Mouse (Mus musculus) midbrain, embryonic 10.5 days (tissue): ENCODE measurements around the gene Pcmt1. TPM values are rescaled to one million over a fixed set of nuclear protein-coding genes. Genes with fewer than 3 reads are reported as not detected.

Experiments used
- DNase-seq: peaks from one replicate; pipeline ENCODE4 v3.0.0-alpha.2; 2017; ENCODE audit warnings: low spot score
- H3K27ac ChIP-seq: fragments of 300-500 bp; sonication (generic); replicated peaks from 2 replicates; pipeline ENCODE4 v1.5.1; 2016; ENCODE audit warnings: mild to moderate bottlenecking
- H3K27me3 ChIP-seq: fragments of 300-500 bp; sonication (generic); 2 replicates; pipeline ENCODE4 v1.6.1; 2016; ENCODE audit warnings: low read depth, mild to moderate bottlenecking; ENCODE audit not compliant: poor library complexity, severe bottlenecking
- H3K36me3 ChIP-seq: fragments of 300-500 bp; sonication (generic); 2 replicates; pipeline ENCODE4 v1.6.1; 2016; ENCODE audit warnings: mild to moderate bottlenecking, moderate library complexity
- H3K4me1 ChIP-seq: fragments of 300-500 bp; sonication (generic); 2 replicates; pipeline ENCODE4 v1.6.1; 2016
- H3K4me3 ChIP-seq: fragments of 300-500 bp; sonication (generic); 2 replicates; pipeline ENCODE4 v1.5.1; 2016; ENCODE audit warnings: mild to moderate bottlenecking, moderate library complexity
- H3K9me3 ChIP-seq: fragments of 300-500 bp; sonication (generic); replicated peaks from 2 replicates; pipeline ENCODE4 v1.6.1; 2016; ENCODE audit warnings: mild to moderate bottlenecking
- WGBS: fragments of 180-500 bp; shearing (Covaris S2); methylation state at CpG from one replicate; pipeline ENCODE4 v1.1.7; 2016; 5-methylcytosine and 5-hydroxymethylcytosine counted together
- polyA plus RNA-seq: library from polyadenylated mRNA; unstranded; fragments of >200 nt; fragmentation: Nextera tagmentation; extraction: Ambion mirVana; gene quantifications from 2 replicates; pipeline ENCODE4 v1.2.1, GENCODE M21; 2016

Pcmt1 gene
- polyA plus RNA-seq, 1 experiment from 2014 or later: 137 TPM

DNA sequence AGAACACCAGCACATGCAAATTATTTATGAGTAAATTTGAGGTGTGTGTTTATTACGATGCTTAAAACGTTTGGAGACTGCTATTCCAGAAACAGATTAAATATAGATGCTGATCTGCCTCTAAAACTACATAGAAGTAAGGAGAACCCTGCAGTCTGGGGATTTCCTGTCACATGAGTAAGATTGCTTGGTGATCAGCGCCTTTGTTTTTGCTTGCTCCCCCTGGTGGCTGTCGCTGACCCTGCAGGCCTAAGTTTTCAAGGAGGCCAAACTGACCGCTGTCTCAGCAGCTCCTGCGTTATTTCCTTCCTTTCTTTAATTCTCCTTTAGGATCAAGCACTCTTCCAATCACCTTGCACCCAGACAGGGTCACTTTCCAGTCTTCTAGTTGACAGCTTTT is 80.3 kb downstream of the Pcmt1 start:
- 14% methylated on average over 6 of the region's 6 CpGs for WGBS
- Histone ChIP-seq H3K4me1 (no peaks in the 10 kb centered on the region), H3K36me3 (no peaks in the 10 kb centered on the region), H3K27ac (no peak overlapping the region), H3K9me3 (no peaks in the 10 kb centered on the region), H3K27me3 (no peaks in the 10 kb centered on the region), H3K4me3 (no peak overlapping the region)
- DNase-seq: peak; percentile 73

DNA sequence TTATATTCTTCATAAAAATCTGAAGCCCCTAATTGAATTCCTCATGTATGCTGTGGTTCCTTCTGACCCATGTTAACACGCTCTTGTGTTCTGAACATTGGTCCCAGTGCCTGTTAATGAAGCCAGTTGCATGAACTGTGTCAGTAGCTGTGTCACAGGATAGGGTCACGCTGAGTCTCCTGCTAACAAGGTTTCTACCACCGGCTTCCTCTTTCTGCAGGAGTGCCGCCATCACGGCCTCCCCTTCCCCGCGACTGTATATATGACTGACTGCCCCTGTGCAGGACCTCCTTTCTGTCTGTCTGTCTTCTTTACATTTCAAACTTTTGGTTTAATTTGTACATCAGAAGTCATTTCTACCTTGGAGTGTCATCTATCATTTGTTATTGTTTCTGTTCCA is 82.8 kb downstream of the Pcmt1 start:
- no peak overlapping the region for H3K27ac ChIP-seq
- H3K27me3 ChIP-seq: no peaks in the 10 kb centered on the region
- no peaks in the 10 kb centered on the region for H3K4me1 ChIP-seq
- H3K4me3 ChIP-seq: no peak overlapping the region
- DNase-seq: no peak
- H3K36me3 ChIP-seq: no peaks in the 10 kb centered on the region
- H3K9me3 ChIP-seq: no peaks in the 10 kb centered on the region
- WGBS: 94% methylated on average over 7 of the region's 7 CpGs

DNA sequence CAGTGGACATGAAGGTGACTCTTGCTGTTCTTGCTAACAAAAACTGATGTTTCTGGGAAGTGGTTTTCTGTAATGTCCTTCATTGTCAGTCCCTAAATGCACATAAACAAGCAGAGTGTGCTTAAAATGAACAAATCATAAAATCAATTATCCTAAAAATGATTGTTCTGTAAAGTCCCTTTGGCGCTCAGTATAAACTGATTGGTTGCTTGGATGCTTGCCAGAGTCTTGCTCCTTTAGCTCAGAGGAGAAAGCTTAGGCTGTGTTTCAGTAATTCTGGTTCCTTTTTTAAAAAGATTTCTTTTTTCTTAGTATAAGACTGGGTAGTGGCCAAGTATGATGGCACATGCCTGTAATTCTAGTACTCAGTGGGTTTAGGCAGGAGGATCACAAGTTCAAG is 84.7 kb downstream of the Pcmt1 start:
- Histone ChIP-seq H3K36me3 (no peaks in the 10 kb centered on the region), H3K27me3 (peaks cover 7% of the 10 kb centered on the region), H3K4me3 (no peak overlapping the region), H3K4me1 (peaks cover 8% of the 10 kb centered on the region), H3K27ac (no peak overlapping the region), H3K9me3 (no peaks in the 10 kb centered on the region)
- 97% methylated on average over 1 of the region's 1 CpGs for WGBS
- DNase-seq: no peak

DNA sequence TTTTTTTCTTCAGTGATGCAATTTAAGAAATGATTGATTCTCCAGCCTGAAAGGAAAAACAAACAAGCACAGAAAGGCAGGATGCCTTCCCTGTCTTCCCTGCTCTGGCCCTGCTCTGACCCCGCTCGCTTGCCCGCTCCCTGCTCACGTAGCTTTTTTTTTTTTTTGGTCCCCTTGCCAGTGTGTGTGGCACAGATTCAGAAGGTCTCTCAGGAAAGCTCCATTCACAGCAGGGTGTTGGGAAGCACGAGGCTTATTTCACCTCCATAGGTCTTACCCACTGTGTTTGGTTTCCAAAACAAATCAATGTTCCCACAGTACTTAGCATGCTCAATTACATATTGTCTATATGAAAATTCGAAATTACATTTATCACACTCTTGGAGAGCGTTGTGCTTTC is 86.1 kb downstream of the Pcmt1 start:
- Histone ChIP-seq H3K27me3 (peaks cover 18% of the 10 kb centered on the region), H3K9me3 (no peaks in the 10 kb centered on the region), H3K27ac (no peak overlapping the region), H3K36me3 (no peaks in the 10 kb centered on the region), H3K4me1 (peaks cover 21% of the 10 kb centered on the region), H3K4me3 (no peak overlapping the region)
- DNase-seq: no peak
- 54% methylated on average over 7 of the region's 7 CpGs for WGBS

DNA sequence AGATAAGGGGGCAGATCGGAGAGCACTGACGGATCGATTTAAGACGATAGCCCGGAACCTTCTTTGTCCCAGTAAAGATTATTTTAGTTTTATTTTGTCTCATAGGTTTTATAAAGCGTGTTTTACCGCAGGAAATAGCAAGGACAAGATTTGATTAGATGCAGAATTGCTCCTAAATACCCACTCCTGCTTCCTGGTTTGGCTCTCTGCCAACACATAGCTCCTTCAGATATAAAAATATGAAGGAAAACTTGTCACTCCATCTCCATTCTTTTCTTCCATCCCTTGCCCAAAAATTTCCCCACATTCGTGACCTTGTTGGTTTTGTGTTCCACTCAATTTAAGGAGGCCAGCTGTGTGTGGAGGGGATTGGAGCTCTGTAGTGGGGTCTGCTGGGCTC is 90.1 kb downstream of the Pcmt1 start:
- Histone ChIP-seq H3K36me3 (no peaks in the 10 kb centered on the region), H3K27ac (no peak overlapping the region), H3K9me3 (no peaks in the 10 kb centered on the region), H3K27me3 (peaks cover 21% of the 10 kb centered on the region), H3K4me3 (peak overlapping the region; percentile 89), H3K4me1 (peaks cover 25% of the 10 kb centered on the region)
- WGBS: 7% methylated on average over 8 of the region's 8 CpGs
- DNase-seq: no peak

DNA sequence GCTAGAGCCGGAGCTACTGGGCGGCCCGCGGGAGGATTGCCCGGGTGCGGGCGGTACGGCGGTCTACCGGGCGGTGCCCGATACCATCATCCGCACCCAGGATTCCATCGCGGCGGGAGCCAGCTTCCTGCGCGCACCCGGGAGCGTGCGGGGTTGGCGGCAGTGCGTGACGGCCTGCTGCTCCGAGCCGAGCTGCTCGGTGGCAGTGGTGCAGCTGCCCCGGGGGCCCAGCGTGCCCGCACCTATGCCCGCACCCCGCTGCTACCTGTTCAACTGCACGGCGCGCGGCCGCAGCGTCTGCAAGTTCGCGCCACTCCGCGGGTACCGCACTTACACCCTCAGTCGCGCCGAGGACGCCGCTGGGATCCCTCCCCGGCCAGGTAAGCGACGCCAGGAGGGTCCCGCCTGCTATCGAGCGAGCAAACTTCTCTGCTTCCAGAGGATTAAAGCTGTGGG is 90.7 kb downstream of the Pcmt1 start:
- H3K36me3 ChIP-seq: no peaks in the 10 kb centered on the region
- no peak for DNase-seq
- peaks cover 21% of the 10 kb centered on the region for H3K27me3 ChIP-seq
- WGBS: under 1% methylated on average over 54 of the region's 54 CpGs
- peak overlapping the region; percentile 82 for H3K27ac ChIP-seq
- H3K4me1 ChIP-seq: peaks cover 25% of the 10 kb centered on the region
- H3K9me3 ChIP-seq: no peaks in the 10 kb centered on the region
- peak overlapping the region; percentile 89 for H3K4me3 ChIP-seq

DNA sequence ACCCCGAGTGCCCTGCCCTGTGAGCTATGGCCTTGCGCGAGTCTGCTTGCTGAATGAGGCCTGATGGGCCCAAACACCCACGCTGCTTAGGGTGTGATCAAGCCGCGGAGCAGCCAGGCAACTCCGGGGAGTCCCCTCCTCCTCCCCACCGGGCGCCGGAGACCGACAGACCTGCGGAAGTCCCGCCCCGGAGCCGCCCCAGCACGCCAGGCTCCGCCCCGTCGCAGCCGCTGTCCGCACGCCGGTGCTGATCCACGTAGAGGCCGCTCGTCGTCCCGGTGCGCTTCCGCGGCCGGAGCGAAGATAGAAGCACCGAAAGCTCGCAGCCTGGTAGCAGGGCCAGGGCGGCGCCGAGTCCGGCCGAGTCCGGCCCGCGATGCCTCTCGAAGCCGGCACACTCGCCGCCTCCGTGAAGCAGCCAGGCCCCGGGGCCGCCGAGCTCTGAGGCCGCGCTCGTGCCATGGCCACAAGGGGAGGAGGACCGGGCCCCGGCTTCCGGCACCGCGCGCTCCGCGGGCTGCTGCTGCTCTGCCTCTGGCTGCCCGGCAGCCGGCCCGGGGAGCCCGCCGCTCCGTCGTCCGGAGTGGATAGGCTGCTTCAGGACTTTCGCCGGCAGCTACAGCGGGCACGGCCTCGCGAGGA is 91.2 kb downstream of the Pcmt1 start, which contains the start of gene Lrp11:
TSS of gene Lrp11 (plus strand) at position 209 of the 642 bp plus-strand sequence.
- Histone ChIP-seq H3K9me3 (no peaks in the 10 kb centered on the region), H3K36me3 (no peaks in the 10 kb centered on the region), H3K4me1 (peaks cover 25% of the 10 kb centered on the region), H3K4me3 (peak within 1 kb of the TSS; percentile 89), H3K27me3 (peaks cover 21% of the 10 kb centered on the region), H3K27ac (peak within 1 kb of the TSS; percentile 82)
- DNase-seq: peak; percentile 93
- under 1% methylated on average over 75 of the region's 76 CpGs for WGBS

DNA sequence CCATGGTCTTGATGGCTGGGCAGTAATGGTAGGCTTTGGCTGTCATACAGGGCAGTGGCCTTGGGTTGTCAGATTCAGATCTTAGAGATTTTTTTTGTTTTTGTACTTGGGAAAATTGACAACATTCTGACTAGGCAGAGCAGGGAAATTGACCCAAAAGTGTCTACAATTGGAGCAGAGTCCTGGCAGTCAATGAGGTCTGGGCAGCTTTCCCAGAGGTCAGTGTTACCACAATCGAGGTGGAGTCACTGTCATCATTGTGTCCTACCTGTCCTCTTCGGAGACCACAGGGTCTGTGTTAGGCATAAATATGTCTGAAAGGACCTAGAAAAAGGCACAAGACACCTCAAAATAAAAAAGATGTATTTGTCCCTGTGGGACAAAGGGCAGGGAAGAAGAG is 94.2 kb downstream of the Pcmt1 start:
- no peak for DNase-seq
- peaks cover 20% of the 10 kb centered on the region for H3K27me3 ChIP-seq
- no peak overlapping the region for H3K4me3 ChIP-seq
- H3K4me1 ChIP-seq: peaks cover 30% of the 10 kb centered on the region
- WGBS: 83% methylated on average over 2 of the region's 2 CpGs
- no peaks in the 10 kb centered on the region for H3K36me3 ChIP-seq
- no peak overlapping the region for H3K27ac ChIP-seq
- no peaks in the 10 kb centered on the region for H3K9me3 ChIP-seq

DNA sequence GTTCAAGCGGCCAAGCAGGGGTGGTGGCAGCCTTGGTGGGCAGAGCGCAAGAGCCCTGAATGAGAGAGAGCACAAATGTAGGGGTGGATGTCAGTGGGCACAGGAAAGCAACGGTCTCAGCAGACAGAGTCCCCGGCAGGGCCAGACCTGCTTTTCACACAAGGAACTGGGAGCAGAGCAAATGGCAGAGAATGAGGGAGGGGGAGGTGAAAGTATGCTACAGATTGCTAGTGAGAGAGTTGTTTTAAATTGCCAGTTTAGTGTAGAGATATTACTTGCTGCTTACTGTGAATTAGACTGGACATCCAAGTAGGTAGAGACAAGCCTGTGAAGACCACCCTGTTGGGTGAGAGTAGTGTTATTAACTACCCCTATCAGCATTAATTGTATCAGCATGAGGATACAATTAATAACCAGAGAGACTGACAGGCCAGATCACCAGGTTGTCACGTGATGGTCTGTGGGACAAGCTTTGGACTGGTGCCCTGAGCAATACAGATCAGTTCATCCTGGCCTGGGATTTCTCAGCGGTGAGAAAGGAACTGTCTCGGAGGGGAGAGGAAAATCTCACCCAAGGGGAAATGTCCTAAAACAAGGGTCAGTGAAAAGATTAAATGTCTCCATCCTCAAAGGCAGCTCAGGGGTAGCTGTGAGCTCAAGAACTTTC is 97.9 kb downstream of the Pcmt1 start:
- H3K4me3 ChIP-seq: no peak overlapping the region
- peaks cover 7% of the 10 kb centered on the region; the same call in 1 of the 2 replicates for H3K4me1 ChIP-seq
- H3K9me3 ChIP-seq: no peaks in the 10 kb centered on the region
- H3K36me3 ChIP-seq: no peaks in the 10 kb centered on the region
- H3K27me3 ChIP-seq: no peaks in the 10 kb centered on the region
- H3K27ac ChIP-seq: no peak overlapping the region
- 64% methylated on average over 7 of the region's 7 CpGs for WGBS
- no peak for DNase-seq

DNA sequence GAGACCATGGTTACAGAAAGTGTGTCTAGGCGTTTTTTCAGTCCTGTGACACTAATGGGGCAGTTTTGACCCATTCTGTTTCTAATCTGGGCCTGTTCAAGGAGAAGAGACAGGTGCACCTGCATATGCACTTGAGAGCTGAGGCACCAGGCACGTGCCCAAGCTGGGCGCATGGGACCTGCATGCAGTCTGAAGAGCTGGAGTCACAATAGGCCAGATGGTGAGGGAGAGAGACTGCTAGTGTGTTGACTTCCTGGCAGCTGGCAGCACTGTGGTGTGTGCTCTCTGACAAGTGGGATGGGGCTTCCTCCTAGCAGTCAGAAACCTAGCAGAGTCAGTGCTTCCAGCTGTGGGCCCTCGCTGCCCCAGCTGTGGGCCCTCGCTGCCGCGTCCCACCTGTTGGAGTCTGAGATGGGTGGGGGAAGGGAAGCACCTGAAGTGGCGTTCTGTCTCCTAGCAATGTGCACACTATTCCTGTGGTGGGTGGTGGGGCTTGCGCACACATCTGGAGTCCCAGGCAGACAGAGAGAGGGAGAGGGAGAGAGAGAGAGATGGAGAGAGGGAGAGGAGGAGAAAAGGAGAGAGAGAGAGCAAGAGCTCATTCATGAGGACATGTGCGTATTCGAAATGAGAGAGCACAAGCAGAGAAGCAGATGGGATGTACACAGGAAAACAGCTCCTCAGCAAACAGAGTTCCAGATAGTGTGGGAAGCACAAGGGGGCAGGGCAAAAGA is 98.6 kb downstream of the Pcmt1 start:
- Histone ChIP-seq H3K4me1 (peaks cover 7% of the 10 kb centered on the region; the same call in 1 of the 2 replicates), H3K9me3 (no peaks in the 10 kb centered on the region), H3K27ac (no peak overlapping the region), H3K36me3 (no peaks in the 10 kb centered on the region), H3K27me3 (no peaks in the 10 kb centered on the region), H3K4me3 (no peak overlapping the region)
- 42% methylated on average over 11 of the region's 11 CpGs for WGBS
- no peak for DNase-seq

DNA sequence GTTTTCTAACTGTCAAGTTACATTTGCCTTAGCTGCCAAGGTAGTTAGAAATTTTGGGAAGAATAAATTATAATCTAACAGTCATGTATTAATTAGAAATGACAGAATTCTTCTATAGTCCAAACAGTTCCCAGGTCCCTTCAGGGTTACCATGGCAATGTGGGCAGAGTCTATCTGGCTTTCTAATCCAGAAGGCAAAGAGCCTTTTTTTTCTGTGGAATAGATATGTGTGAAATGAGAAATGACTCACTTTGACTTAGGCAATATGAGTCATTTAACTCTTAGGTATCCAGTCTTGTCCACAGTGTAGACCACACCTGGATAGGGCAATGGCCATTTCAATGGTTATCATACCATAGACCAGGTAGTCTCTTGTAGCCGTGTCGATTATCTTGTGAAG is 99.5 kb downstream of the Pcmt1 start:
- WGBS: 93% methylated on average over 2 of the region's 2 CpGs
- Histone ChIP-seq H3K27me3 (no peaks in the 10 kb centered on the region), H3K4me3 (no peak overlapping the region), H3K36me3 (no peaks in the 10 kb centered on the region), H3K27ac (no peak overlapping the region), H3K9me3 (no peaks in the 10 kb centered on the region), H3K4me1 (peaks cover 7% of the 10 kb centered on the region; the same call in 1 of the 2 replicates)
- DNase-seq: no peak
